Mouse (Mus musculus) retina, embryonic 14.5 days (tissue): Measurements from ENCODE around the gene Smarcd2.

Source experiments
- DNase-seq: peaks from one replicate; pipeline ENCODE4 v3.0.0-alpha.2; 2015; ENCODE audit warnings: low spot score

The Smarcd2 gene

DNA sequence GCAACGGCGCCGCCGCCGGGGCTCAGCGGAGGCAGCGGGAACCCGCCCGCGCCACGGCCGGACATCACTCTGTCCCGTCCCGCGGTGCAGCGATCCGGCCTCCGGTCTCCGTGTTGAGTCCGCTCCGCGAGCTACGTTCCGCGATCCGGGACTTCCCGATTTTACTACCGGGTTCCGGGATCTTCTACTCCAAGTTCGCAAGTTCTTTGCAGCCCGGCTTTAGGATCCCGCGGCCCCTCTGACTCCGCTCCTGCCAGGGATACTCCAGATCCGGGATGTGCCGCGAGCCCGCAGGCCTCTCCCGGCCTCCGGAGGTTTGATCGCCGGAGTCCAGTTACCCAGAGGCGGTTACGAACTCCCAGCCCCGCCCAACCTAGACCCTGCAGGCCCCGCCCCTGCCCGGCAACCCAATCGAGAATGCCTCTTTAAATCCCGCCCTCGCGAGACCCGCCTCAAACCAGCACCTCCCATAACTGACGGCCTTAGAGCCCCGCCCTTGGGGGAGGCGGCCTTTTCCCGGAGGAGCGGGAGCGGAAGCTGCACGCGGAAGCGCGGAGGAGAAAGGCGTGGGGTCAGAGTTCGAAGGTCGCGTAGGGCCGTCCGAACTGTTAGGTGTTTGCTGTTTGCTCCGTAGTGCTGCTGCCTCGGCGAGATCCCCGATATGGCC lies at the start of gene Smarcd2:
TSS of gene Smarcd2 (minus strand) at position 329 of the 667 bp plus-strand sequence.
- DNase-seq = peak; percentile 99

DNA sequence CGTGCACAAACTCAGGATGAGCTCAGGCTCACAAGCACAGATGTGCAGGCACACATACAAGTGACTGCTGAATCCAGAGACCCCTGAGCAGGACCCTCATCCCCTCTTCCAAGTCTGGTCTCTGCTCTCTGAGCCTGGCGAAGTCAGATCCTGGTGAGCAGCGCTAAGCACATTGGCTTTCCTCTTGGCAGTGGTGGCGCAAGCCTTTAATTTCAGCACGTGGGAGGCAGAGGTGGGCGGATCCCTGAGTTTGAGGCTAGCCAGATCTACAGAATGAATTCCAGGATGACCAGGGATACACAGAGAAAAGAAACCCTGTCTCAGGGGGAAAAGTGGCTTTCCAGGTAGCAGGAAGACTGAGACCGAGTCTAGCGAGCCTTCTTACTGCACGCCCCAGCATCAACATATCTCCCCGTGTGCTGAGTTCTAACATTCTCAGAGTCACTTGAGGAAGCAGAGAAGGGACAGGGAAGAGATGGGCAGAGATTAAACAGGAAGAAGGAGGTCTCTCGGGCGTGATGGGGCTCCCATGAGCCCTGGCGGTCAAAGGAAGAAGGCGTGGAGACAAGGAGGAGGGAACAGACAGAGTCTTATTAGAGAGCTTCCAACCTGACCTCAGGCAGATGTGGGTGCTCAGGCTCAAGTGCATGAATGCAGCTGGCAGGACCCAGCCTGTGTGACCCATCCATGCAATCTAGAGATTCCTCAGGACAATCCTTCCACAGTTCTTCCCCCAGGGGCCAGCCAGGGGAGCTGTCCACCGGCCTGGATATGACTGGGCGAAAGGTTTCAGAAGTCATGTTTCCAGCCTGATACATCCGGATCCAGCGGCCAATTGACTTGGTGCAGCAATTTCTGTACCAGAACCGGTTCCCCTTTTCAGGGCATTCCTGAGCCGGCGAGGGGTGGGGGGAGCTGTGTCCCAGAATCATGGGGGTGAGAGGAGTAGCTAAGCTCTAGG lies 45.9 kb upstream of the Smarcd2 start:
- DNase-seq = no peak

DNA sequence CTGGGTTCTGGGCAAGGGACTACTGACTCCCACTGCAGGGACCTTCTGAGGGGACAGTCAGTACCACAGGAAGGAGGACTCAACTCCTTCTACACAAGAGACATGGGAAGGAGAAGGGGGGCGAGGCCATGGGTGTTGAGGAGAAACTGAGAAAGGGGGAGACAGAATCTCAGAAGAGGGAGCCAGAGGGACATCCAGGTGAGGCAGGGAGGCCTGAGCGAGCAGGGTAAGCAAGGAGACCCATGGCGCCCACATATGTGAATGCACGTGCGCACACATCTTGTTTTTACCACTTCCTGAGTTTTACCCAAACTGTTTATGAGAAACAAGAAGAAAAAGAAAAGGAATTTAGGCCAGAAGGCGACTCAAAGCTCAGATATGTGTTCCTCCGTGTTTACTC lies 45.0 kb upstream of the Smarcd2 start:
- DNase-seq = no peak

DNA sequence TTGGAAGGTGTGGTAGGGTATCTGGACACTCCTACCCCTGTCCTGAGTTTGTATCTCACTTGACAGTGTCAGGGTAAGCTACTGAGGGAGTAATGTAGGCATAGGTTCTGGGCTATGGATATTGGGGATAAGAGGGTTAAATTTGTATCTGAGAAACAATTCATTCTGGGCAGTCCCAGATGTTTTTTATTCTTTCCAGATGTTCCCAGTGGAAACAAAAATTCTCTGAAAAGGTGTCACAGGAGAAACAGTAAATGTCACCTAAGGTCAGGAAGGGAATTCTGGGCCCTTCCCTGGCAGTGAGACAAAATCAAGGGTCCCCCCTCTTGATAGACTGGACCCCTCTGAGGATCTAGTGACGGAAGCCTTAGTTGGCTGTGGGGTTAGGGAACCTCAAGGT lies 43.6 kb upstream of the Smarcd2 start:
- DNase-seq = no peak

DNA sequence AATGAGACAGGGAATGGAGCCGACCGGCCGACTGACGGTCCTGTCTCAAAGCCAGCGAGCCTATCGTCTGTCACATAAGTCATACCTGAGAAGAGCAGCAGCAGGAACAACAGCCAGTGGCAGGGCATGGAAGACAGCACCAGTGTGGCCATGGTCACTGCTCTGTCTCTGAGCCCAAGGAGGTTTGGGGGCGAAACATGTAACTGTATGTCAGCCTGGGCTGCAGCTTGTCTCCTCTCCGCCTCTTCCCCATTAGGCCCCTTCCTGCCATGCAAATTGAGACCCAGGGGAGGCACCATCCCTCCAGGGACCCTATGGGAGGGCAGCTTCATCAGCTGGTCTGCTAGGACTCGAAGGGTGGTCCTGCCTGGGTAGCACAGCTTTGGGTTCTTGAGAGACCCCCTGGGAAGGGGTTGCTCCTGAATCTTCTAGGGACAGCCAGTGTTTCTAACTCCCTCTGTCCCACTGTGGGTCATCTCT lies 41.6 kb upstream of the Smarcd2 start, which contains the start of gene Cd79b:
TSS of gene Cd79b (minus strand) at position 430 of the 480 bp plus-strand sequence.
- no peak for DNase-seq

DNA sequence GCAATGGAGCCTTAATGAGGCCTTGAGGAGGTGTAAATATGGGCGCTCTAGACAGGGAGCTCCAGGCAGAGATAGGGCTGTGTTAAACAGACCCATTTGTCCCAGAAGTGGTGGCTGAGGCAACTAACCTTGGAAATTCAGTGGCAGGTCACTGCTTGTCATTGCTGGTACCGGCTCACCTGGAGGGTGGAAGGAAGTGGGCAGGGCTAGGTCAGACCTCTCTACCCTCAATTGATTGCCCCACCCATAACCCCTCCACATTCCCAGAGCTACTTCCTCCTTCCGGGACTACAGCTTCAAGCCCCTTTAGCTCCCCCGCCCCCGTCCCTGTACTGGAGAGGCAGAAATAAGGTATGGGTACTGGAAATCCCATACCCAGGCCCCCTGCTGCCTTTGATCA lies 40.8 kb upstream of the Smarcd2 start:
- no peak for DNase-seq

DNA sequence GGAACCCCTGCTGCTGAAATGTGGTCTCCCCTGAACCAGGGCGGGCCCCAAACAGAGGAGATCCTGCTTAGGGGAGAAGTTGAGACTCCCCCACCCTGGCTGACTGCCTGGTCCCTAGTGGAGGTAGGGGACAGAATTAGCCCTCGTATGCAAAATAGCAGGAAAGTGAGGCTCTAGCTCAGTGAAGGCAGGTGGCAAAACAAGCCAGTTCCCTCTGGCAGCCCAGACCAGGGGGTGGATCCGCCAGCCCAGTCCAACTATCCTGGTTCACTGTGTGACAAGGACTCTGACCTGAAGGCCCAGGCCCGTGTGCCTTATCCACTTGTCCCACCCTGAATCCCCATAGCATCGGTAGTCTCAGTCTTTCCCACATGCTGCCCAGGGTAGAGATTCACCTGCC lies 37.4 kb upstream of the Smarcd2 start:
- no peak for DNase-seq

DNA sequence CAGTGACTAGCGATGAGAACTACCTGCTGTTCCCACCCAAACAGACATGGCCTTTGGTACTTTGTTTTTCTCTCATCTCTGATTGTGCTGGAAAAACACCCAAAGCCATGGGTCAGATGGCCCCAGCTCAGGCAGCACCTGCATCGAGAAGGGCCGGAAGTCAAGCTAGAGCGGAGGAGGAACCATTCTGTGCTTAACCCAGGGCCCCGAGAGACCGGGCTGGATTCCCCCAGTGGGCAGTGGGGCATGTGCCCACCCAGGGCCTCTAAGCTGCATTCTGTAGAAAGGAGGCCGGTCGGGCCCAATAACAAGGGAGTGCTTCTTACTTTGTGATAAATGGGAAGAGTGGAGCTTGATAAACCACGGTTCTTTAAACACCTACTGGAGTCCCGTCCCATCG lies 35.4 kb upstream of the Smarcd2 start:
- DNase-seq = no peak

DNA sequence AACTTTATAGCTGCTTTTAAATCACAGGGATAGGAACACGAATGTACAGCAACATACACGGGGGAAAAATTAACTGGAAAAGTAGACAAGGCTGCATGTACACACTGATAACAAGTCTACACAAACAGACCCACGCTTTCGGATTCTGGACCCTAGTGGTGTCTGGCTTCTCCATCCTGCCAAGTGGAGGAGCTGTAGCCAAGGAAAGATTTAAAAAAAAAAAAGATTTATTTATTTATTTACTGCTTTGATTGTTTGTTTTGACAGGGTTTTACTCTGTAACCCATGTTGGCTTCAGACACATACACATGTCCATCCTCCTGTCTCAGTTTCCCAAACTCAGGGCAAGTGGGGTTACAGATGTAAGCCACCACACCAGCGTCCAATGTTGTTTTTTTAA lies 34.7 kb upstream of the Smarcd2 start:
- DNase-seq = no peak

DNA sequence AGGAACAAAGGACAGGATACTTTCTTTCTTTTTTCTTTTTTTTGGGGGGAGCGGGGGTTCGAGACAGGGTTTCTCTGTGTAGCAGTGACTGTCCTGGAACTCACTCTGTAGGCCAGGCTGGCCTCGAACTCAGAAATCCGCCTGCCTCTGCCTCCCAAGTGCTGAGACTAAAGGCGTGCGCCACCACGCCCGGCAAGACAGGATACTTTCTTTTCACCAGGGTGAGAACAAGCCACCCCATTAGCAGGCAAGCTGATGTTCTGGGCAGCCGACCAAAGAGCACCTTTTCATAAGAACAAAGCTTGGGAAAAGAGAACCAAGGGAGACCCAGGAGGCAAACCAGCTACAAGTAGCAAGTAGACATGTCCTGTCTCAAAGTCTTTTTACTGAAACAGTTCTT lies 34.0 kb upstream of the Smarcd2 start:
- DNase-seq = no peak

DNA sequence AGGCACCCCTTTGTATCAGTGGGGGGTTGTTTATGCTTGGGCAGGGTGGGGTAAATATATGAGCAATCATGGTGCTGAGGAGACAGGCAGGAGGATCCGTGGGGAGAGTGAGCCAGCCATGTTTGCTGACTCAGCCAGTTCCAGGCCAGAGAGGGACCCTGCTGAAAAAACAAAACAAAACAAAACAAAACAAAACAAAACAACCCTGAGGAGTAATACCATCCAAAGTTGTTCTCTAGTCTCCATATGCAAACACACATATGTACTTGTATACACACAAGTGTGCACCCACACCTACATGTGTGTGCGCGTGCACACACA lies 33.3 kb upstream of the Smarcd2 start:
- DNase-seq = no peak

DNA sequence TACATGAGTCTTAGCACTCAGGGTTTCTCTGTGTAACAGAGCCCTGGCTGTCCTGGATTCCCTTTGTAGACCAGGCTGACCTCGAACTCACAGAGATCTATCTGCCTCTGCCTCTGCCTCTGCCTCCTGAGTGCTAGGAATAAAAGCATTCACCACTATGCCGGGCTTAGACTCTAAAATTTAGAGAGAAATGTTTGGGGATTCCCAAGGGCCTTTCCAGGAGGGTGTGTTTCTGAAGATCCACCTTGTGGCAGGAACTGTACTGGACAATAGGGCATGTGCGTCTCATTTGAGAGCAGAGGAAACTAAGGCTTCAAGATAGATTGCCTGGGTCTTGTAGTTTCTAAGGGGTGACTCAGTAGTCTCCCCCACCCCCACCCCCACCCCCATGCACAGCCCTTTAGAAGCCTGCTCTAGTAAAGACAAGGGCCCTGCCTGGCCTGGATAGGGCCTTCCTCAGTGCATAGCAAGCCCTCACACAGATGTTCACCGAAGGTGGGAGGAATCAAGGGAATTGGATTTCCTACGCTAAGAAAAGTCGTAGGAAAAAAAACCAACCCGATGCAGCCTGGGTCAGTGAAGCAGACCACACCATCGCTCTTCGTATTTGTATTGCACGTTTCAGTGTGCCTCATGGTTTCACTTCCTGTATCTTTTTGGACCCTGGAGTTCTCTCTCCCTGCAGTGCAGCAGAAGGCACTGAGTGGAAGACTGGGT lies 32.7 kb upstream of the Smarcd2 start:
- DNase-seq = no peak

DNA sequence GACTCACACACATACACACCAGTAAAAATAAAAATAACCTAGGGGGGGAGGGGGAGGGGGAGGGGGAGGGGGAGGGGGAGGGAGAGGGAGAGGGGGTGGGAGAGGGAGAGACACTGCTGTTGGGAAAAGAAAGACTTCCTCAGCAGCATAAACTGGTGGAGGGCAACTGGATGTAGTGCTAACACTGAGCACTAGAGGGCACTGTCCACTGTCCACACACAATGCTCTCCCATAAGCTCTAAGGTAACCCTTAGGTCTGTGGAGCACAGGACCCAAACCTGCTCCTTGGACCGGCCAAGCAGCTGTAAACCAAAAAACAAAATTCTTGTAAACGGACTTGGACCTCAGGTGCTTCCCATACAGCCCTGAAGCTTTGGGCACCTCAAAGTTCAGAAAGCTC lies 29.9 kb upstream of the Smarcd2 start:
- DNase-seq = peak; percentile 89

DNA sequence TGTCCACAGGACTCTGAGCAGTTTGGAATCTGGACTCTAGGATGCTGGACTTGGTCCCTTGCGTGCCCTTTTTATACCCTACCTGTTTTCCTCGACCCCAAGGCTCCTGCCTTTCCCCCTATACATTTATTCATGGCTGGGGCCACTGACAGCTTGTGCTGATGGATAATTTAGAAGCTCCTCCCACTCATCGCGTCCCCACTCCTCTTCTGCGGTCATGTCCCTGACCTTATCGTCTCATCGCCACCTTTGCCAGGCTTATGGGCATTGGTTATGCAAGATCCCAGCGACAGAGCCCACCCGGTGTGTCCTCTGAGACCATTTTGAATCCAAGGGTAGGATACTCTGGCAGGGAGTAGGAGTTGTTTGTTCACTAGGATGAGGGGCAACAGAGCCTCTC lies 29.0 kb upstream of the Smarcd2 start, which contains the start of gene Gh:
TSS of gene Gh (minus strand) at position 101 of the 400 bp plus-strand sequence.
- DNase-seq = no peak

DNA sequence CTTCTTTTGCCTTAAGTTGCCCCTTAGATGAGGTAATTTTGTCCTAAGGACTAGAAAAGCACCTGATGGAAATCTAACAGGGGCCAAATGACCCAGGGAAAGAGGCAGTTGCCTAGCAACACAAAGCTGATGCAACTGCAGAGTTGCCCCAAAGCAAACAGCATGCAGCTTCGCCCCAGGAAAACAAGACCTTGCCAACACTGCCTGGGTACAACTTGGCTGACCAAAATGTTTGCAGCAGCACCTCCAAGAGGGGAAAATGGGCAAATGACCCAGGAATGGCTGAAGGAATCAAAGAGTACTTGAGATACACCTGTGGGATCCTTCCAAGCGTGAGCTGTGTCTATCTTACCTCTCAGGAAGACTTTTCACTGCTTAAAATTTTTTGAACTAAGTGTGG lies 19.1 kb upstream of the Smarcd2 start:
- no peak for DNase-seq

DNA sequence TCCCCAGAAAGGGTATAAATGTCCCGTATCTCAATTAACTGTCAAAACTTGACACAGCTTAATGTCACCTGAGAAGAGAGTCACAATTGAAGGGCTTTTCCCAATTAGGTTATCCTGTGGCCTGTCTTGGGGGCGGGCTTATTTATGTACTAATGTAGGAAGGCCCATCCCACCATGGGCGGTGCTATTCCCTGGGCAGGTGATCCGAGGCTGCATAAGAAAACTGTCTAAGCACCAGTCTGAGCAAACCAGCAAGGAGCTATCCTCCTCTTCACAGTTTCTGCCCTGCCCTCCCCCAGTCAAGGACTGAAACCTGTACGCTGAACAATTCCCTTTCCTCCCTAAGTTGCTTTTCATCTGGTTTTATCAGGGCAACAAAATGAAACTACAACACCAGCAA lies 17.6 kb upstream of the Smarcd2 start:
- no peak for DNase-seq

DNA sequence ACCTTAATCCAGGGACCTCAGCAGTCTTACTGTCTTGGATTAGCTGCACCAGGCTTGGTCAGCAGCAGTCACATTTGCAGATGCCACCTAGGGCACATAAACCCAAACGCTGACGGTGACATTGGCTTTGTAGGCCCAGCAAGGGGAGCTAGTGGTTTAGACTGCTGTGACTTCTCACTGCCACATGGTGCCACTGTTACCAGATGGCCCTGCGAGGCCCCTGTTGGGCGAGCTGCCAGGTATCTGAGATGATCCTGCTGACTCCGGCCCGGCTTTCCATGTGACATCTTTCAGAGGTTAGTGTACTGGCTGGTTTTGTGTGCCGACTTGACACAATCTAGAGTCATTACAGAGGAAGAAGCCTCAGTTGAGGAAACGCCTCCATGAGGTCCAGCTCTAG lies 16.6 kb upstream of the Smarcd2 start:
- no peak for DNase-seq

DNA sequence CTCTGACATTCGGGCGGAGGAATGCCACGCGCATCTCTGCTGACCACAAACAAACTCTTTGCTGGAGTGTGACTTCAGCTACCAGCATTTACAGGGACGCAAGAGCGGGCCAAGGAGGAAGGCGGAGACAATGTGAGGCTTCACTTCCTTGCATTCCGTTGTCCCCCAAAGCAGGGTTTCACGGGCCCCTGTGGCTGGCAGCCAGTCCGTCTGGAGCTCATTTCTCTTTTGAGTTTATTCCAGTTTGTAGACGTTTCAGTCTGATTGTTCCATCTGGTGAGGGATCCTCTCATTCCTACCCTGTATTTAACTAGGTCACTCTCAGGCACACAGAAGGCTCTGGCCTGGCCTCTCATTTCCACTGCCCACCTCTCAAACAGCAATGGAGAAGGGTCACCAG lies 14.2 kb upstream of the Smarcd2 start:
- DNase-seq = no peak

DNA sequence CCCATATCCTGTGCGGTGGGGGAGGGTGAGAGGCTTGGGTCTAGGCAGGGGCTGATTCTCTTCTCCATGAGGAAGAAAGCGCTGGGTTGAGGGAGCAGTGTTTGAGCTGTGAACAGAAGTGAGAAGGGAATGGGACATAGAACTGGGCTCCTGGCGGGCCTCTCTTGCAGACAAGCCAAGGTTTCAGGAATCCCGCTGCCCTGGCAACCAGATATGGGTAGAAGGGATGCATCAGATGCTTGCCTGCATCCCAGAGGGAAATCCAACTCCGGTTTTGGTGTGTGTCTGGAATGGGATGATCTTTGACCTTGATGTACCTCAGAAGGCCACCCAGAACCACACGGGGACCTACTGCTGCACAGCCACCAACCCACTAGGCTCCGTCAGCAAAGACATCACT lies 13.4 kb upstream of the Smarcd2 start:
- no peak for DNase-seq

DNA sequence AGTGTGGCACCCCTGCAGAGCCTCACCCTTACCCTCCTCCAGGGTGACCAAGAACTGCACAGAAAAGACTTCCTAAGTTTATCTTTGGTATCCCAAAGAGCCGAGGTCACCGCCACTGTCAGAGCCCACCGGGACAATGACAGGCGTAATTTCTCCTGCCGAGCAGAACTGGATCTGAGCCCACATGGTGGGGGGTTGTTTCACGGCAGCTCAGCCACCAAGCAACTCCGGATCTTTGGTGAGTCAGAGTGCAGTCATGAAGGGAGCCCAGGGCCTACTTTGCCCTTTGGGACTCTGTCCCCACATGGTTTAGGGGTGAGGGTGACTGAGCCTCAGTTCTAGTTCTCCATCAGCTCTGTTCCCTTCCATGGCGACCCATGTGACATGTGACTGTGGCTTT lies 11.4 kb upstream of the Smarcd2 start:
- no peak for DNase-seq

DNA sequence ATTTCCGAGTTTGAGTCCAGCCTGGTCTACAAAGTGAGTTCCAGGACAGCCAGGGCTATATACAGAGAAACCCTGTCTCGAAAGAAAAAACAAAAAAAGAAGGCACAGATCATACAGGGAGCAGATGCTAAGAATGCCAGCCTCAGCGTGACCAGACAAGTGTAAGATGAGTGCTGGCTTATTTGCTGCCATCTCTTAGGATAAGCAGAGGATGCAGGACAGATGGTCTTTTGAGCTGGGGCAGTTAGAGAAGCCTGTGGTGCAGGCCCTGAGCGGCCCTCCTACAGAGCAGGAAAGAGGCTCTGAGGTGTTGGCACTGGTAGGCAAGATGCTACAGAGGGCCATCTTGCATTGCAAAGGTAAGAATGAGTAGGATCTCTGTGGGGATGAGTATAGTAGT lies 10.6 kb upstream of the Smarcd2 start:
- no peak for DNase-seq

DNA sequence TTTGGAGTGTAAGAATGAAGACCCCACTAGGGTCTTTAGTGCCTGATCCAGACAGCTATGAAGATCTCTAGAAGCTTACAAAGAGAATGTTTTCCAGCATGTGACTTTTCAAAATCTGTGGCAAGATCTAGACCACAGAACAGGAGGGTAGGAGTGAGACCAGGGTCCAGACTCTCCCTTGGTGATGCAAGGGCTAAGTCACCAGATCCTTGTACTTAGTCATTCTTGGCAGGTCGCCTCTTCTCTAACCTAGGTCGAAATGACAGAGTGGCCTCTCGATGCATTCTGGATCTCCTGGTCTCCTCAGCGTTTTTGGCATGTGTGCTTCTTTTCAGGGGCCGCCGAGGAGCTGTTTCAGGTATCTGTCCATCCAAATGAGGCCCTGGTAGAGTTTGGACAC lies 9.7 kb upstream of the Smarcd2 start:
- no peak for DNase-seq

DNA sequence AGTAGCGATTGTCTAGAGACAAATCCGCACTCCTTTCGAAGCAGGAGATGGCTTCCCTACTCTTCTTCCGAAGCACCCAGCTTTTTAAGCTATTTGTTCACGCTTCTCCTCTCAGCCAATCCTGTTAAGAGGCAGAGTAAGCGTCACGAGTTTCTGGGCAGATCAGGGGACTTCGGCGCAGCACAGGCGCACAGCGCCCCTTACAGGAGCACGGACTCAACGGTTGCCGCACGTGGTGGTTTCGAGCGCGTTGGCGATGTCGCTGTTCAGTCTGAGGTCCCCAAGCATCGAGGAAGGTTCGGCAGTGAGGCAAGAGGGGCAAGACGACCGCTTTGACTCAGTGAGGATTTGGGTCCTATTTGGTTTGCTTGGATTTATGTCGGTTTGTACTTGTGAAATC lies 3.7 kb upstream of the Smarcd2 start, which contains the start of gene Tcam1:
TSS of gene Tcam1 (plus strand) at position 219 of the 400 bp plus-strand sequence.
- DNase-seq = peak; percentile 94
